Mouse (Mus musculus): ENCODE data around the gene Pold4. TPM values are rescaled to one million over a fixed set of nuclear protein-coding genes. Genes with fewer than 3 reads are reported as not detected.
"Not testable (repeated sequence)": the region's sequence is repeated elsewhere in the genome, so short reads cannot be mapped to it uniquely, and the experiment has no call there.

Pold4 gene
- polyA plus RNA-seq, 1 experiment from 2014 or later: 28.2 TPM

GRCm38 (mm10) chr19:4248683-4249082 is 17.0 kb downstream of the Pold4 start:
- H3K27ac ChIP-seq (ENCODE audit: low read depth, low read length); ATAC-seq (ENCODE audit: low FRiP score, low TSS enrichment); H3K4me2 ChIP-seq (replicated peaks; ENCODE audit: low read depth, low read length); H3K9ac ChIP-seq (ENCODE audit: low read depth, low read length); H3K36me3 ChIP-seq (ENCODE audit: control insufficient read depth, insufficient read depth, low read length); H3K4me3 ChIP-seq (ENCODE audit: low read length); H3K27me3 ChIP-seq (ENCODE audit: control insufficient read depth, insufficient read depth, low read length); H3K9me3 ChIP-seq (ENCODE audit: control insufficient read depth, low read length); H3K4me1 ChIP-seq (ENCODE audit: control insufficient read depth, insufficient read depth, low read length): not testable (repeated sequence)
- WGBS: 69% methylated on average over 1 of the region's 1 CpGs

- Histone ChIP-seq H3K9ac (ENCODE audit: low read depth, low read length) (no peak overlapping the region), H3K9me3 (ENCODE audit: control insufficient read depth, low read length) (no peaks in the 10 kb centered on the region), H3K4me1 (ENCODE audit: control insufficient read depth, insufficient read depth, low read length) (0 out of 2 replicates have a peak, but pooled peaks cover 3% of the 10 kb centered on the region), H3K27ac (ENCODE audit: low read depth, low read length) (no peak overlapping the region), H3K27me3 (ENCODE audit: control insufficient read depth, insufficient read depth, low read length) (no peaks in the 10 kb centered on the region; the same call in 1 of the 2 replicates), H3K4me3 (ENCODE audit: low read length) (no peak overlapping the region), H3K4me2 (replicated peaks; ENCODE audit: low read depth, low read length) (no peak overlapping the region), H3K36me3 (ENCODE audit: control insufficient read depth, insufficient read depth, low read length) (no peaks in the 10 kb centered on the region)
- ATAC-seq (ENCODE audit: low FRiP score, low TSS enrichment): no peak
- 87% methylated on average over 7 of the region's 7 CpGs for WGBS
Measured at GRCm38 (mm10) chr19:4254230-4254629, 22.5 kb downstream of the Pold4 start.

GRCm38 (mm10) chr19:4255583-4256162 is 24.0 kb downstream of the Pold4 start:
- Histone ChIP-seq H3K9me3 (ENCODE audit: control insufficient read depth, low read length) (no peaks in the 10 kb centered on the region), H3K27ac (ENCODE audit: low read depth, low read length) (no peak overlapping the region), H3K4me2 (replicated peaks; ENCODE audit: low read depth, low read length) (no peak overlapping the region), H3K36me3 (ENCODE audit: control insufficient read depth, insufficient read depth, low read length) (no peaks in the 10 kb centered on the region), H3K4me3 (ENCODE audit: low read length) (no peak overlapping the region), H3K27me3 (ENCODE audit: control insufficient read depth, insufficient read depth, low read length) (no peaks in the 10 kb centered on the region), H3K4me1 (ENCODE audit: control insufficient read depth, insufficient read depth, low read length) (0 out of 2 replicates have a peak, but pooled peaks cover 3% of the 10 kb centered on the region), H3K9ac (ENCODE audit: low read depth, low read length) (no peak overlapping the region)
- WGBS: 78% methylated on average over 11 of the region's 11 CpGs
- ATAC-seq (ENCODE audit: low FRiP score, low TSS enrichment): no peak

- Histone ChIP-seq H3K4me1 (ENCODE audit: control insufficient read depth, insufficient read depth, low read length) (0 out of 2 replicates have a peak, but pooled peaks cover 3% of the 10 kb centered on the region), H3K4me3 (ENCODE audit: low read length) (peak overlapping the region; percentile 68), H3K27me3 (ENCODE audit: control insufficient read depth, insufficient read depth, low read length) (no peaks in the 10 kb centered on the region), H3K4me2 (replicated peaks; ENCODE audit: low read depth, low read length) (peak overlapping the region; percentile 85), H3K9ac (ENCODE audit: low read depth, low read length) (peak overlapping the region; percentile 47), H3K36me3 (ENCODE audit: control insufficient read depth, insufficient read depth, low read length) (no peaks in the 10 kb centered on the region), H3K27ac (ENCODE audit: low read depth, low read length) (no peak overlapping the region), H3K9me3 (ENCODE audit: control insufficient read depth, low read length) (no peaks in the 10 kb centered on the region)
- ATAC-seq (ENCODE audit: low FRiP score, low TSS enrichment): peak; percentile 93
- WGBS: under 1% methylated on average over 41 of the region's 41 CpGs
Measured at GRCm38 (mm10) chr19:4257216-4257896, 25.7 kb downstream of the Pold4 start.

GRCm38 (mm10) chr19:4257897-4258252 is 26.2 kb downstream of the Pold4 start:
- H3K27me3 ChIP-seq (ENCODE audit: control insufficient read depth, insufficient read depth, low read length): no peaks in the 10 kb centered on the region
- H3K36me3 ChIP-seq (ENCODE audit: control insufficient read depth, insufficient read depth, low read length): no peaks in the 10 kb centered on the region
- H3K4me2 ChIP-seq (replicated peaks; ENCODE audit: low read depth, low read length): peak overlapping the region; percentile 85
- no peaks in the 10 kb centered on the region for H3K9me3 ChIP-seq (ENCODE audit: control insufficient read depth, low read length)
- 0 out of 2 replicates have a peak, but pooled peaks cover 3% of the 10 kb centered on the region for H3K4me1 ChIP-seq (ENCODE audit: control insufficient read depth, insufficient read depth, low read length)
- peak overlapping the region; percentile 42; the same call in 1 of the 2 replicates for H3K9ac ChIP-seq (ENCODE audit: low read depth, low read length)
- ATAC-seq (ENCODE audit: low FRiP score, low TSS enrichment): no peak
- 17% methylated on average over 12 of the region's 12 CpGs for WGBS
- H3K4me3 ChIP-seq (ENCODE audit: low read length): peak overlapping the region; percentile 68
- H3K27ac ChIP-seq (ENCODE audit: low read depth, low read length): no peak overlapping the region

- 57% methylated on average over 8 of the region's 8 CpGs for WGBS
- no peak for ATAC-seq (ENCODE audit: low FRiP score, low TSS enrichment)
- Histone ChIP-seq H3K9me3 (ENCODE audit: control insufficient read depth, low read length) (no peaks in the 10 kb centered on the region), H3K27me3 (ENCODE audit: control insufficient read depth, insufficient read depth, low read length) (no peaks in the 10 kb centered on the region), H3K4me2 (replicated peaks; ENCODE audit: low read depth, low read length) (no peak overlapping the region), H3K27ac (ENCODE audit: low read depth, low read length) (no peak overlapping the region), H3K9ac (ENCODE audit: low read depth, low read length) (no peak overlapping the region), H3K4me1 (ENCODE audit: control insufficient read depth, insufficient read depth, low read length) (0 out of 2 replicates have a peak, but pooled peaks cover 3% of the 10 kb centered on the region), H3K4me3 (ENCODE audit: low read length) (no peak overlapping the region), H3K36me3 (ENCODE audit: control insufficient read depth, insufficient read depth, low read length) (no peaks in the 10 kb centered on the region)
Measured at GRCm38 (mm10) chr19:4261038-4261698, 29.5 kb downstream of the Pold4 start.

GRCm38 (mm10) chr19:4262756-4263155 is 31.1 kb downstream of the Pold4 start:
- no peak overlapping the region for H3K9ac ChIP-seq (ENCODE audit: low read depth, low read length)
- H3K9me3 ChIP-seq (ENCODE audit: control insufficient read depth, low read length): no peaks in the 10 kb centered on the region
- 0 out of 2 replicates have a peak, but pooled peaks cover 2% of the 10 kb centered on the region for H3K27me3 ChIP-seq (ENCODE audit: control insufficient read depth, insufficient read depth, low read length)
- 0 out of 2 replicates have a peak, but pooled peaks cover 2% of the 10 kb centered on the region for H3K4me1 ChIP-seq (ENCODE audit: control insufficient read depth, insufficient read depth, low read length)
- 64% methylated on average over 6 of the region's 6 CpGs for WGBS
- no peaks in the 10 kb centered on the region for H3K36me3 ChIP-seq (ENCODE audit: control insufficient read depth, insufficient read depth, low read length)
- no peak overlapping the region for H3K27ac ChIP-seq (ENCODE audit: low read depth, low read length)
- H3K4me3 ChIP-seq (ENCODE audit: low read length): no peak overlapping the region
- ATAC-seq (ENCODE audit: low FRiP score, low TSS enrichment): no peak
- no peak overlapping the region for H3K4me2 ChIP-seq (replicated peaks; ENCODE audit: low read depth, low read length)

- WGBS: 70% methylated on average over 14 of the region's 14 CpGs
- Histone ChIP-seq H3K9ac (ENCODE audit: low read depth, low read length) (no peak overlapping the region), H3K4me2 (replicated peaks; ENCODE audit: low read depth, low read length) (no peak overlapping the region), H3K9me3 (ENCODE audit: control insufficient read depth, low read length) (no peaks in the 10 kb centered on the region), H3K4me1 (ENCODE audit: control insufficient read depth, insufficient read depth, low read length) (no peaks in the 10 kb centered on the region), H3K36me3 (ENCODE audit: control insufficient read depth, insufficient read depth, low read length) (no peaks in the 10 kb centered on the region), H3K27me3 (ENCODE audit: control insufficient read depth, insufficient read depth, low read length) (0 out of 2 replicates have a peak, but pooled peaks cover 5% of the 10 kb centered on the region), H3K4me3 (ENCODE audit: low read length) (no peak overlapping the region), H3K27ac (ENCODE audit: low read depth, low read length) (no peak overlapping the region)
- no peak for ATAC-seq (ENCODE audit: low FRiP score, low TSS enrichment)
Measured at GRCm38 (mm10) chr19:4263702-4264101, 32.0 kb downstream of the Pold4 start.
